Mouse (Mus musculus) gastrocnemius, postnatal 4 days (tissue): Measurements from ENCODE around the gene Epo. TPM values are rescaled to one million over a fixed set of nuclear protein-coding genes. Genes with fewer than 3 reads are reported as not detected.
A peak's percentile ranks its signal among the peaks of the same experiment; 100 is the strongest.

Experiments
- DNase-seq, 2 experiments: peaks; one replicate each; pipeline ENCODE4 v3.0.0; 2021 to 2022; ENCODE audit warnings: low spot score in 2 of 2, mixed read lengths in 2 of 2
- total RNA-seq, 2 experiments: library from RNA; stranded (reverse); gene quantifications; 2 replicates each; pipeline ENCODE4 v1.2.3; 2021

Epo gene
- total RNA-seq, 2 experiments from 2014 or later, result not detected

GRCm38 (mm10) chr5:137541768-137542540 is 8.9 kb upstream of the Epo start:
- peak in 1 of 2 experiments; percentile 13 for DNase-seq

GRCm38 (mm10) chr5:137540991-137541390 is 7.9 kb upstream of the Epo start:
- DNase-seq, result peak in 1 of 2 experiments; percentile 10

GRCm38 (mm10) chr5:137539291-137539801 is 6.3 kb upstream of the Epo start:
- DNase-seq, result peak in 1 of 2 experiments; percentile 11

- DNase-seq, result peak in 1 of 2 experiments; percentile 11
Measured at GRCm38 (mm10) chr5:137537461-137537860, 4.4 kb upstream of the Epo start.

GRCm38 (mm10) chr5:137535318-137535717 is 2.3 kb upstream of the Epo start:
- DNase-seq, result no peak

- no peak for DNase-seq
Measured at GRCm38 (mm10) chr5:137534762-137535161, 1.7 kb upstream of the Epo start.

- DNase-seq, result no peak
Measured at GRCm38 (mm10) chr5:137532808-137533116, 280 bp downstream of the Epo start.

GRCm38 (mm10) chr5:137532131-137532807 is 773 bp downstream of the Epo start:
- DNase-seq, result peak in 1 of 2 experiments; percentile 40

- peak in 1 of 2 experiments; percentile 74 for DNase-seq
Measured at GRCm38 (mm10) chr5:137531414-137532130, 1.5 kb downstream of the Epo start.

GRCm38 (mm10) chr5:137530588-137531413 is 2.2 kb downstream of the Epo start:
- peak; percentile 81 to 87 for DNase-seq

GRCm38 (mm10) chr5:137530075-137530474 is 3.0 kb downstream of the Epo start:
- DNase-seq, result no peak

GRCm38 (mm10) chr5:137529221-137529995 is 3.6 kb downstream of the Epo start:
- peak in 1 of 2 experiments; percentile 16 for DNase-seq

GRCm38 (mm10) chr5:137528247-137528968 is 4.6 kb downstream of the Epo start:
- no peak for DNase-seq

- DNase-seq, result no peak
Measured at GRCm38 (mm10) chr5:137527413-137527812, 5.6 kb downstream of the Epo start.

- peak in 1 of 2 experiments; percentile 23 for DNase-seq
Measured at GRCm38 (mm10) chr5:137526192-137526936, 6.7 kb downstream of the Epo start.

GRCm38 (mm10) chr5:137525511-137525910 is 7.5 kb downstream of the Epo start:
- DNase-seq, result peak in 1 of 2 experiments; percentile 26

- DNase-seq, result peak in 1 of 2 experiments; percentile 15
Measured at GRCm38 (mm10) chr5:137524671-137525070, 8.4 kb downstream of the Epo start.

GRCm38 (mm10) chr5:137524251-137524515 is 8.9 kb downstream of the Epo start:
- peak in 1 of 2 experiments; percentile 28 for DNase-seq
